Mouse (Mus musculus) erythroblast, embryonic 14.5 days (primary cell): ENCODE data around the gene Gm45713. TPM values are rescaled to one million over a fixed set of nuclear protein-coding genes. Genes with fewer than 3 reads are reported as not detected.

Experiments used
- H3K27me3 ChIP-seq: 2 replicates; pipeline ENCODE4 v1.6.1; 2012; ENCODE audit warnings: inconsistent platforms; ENCODE audit not compliant: control insufficient read depth
- H3K36me3 ChIP-seq: 2 replicates; pipeline ENCODE4 v1.6.1; 2012; ENCODE audit warnings: mild to moderate bottlenecking, inconsistent platforms; ENCODE audit not compliant: control insufficient read depth
- H3K4me1 ChIP-seq: 2 replicates; pipeline ENCODE4 v1.6.1; 2012; ENCODE audit warnings: inconsistent platforms; ENCODE audit not compliant: control insufficient read depth
- H3K4me3 ChIP-seq: replicated peaks from 2 replicates; pipeline ENCODE3; 2012; ENCODE audit warnings: moderate library complexity, mild to moderate bottlenecking, inconsistent platforms
- H3K9me3 ChIP-seq: 2 replicates; pipeline ENCODE4 v1.6.1; 2012; ENCODE audit warnings: low read length, inconsistent platforms, mixed read lengths; ENCODE audit not compliant: control insufficient read depth
- GATA1 ChIP-seq: IDR thresholded peaks from 2 replicates; pipeline ENCODE4 v1.6.1; 2012; ENCODE audit warnings: low read length, inconsistent platforms, mixed read lengths
- TAL1 ChIP-seq: IDR thresholded peaks from 3 replicates; pipeline ENCODE4 v1.6.1; 2012; ENCODE audit warnings: low read length, inconsistent platforms, mixed read lengths
- polyA plus RNA-seq: library from polyadenylated mRNA; stranded (reverse); fragments of >175 nt; gene quantifications from 2 replicates; pipeline ENCODE4 v1.2.3, GENCODE M21; 2012

Gm45713 gene
- polyA plus RNA-seq, 1 experiment, result not detected

- Histone ChIP-seq H3K9me3 (no peaks in the 10 kb centered on the region), H3K4me3 (no peak overlapping the region), H3K36me3 (peaks cover 36% of the 10 kb centered on the region), H3K27me3 (no peaks in the 10 kb centered on the region), H3K4me1 (peaks cover 22% of the 10 kb centered on the region)
- TF ChIP-seq TAL1 (no peak), GATA1 (no peak)
These were observed 14.3 kb upstream of the Gm45713 start for GRCm38 (mm10) chr7:45150321-45150720.

GRCm38 (mm10) chr7:45149545-45149944 lies 13.5 kb upstream of the Gm45713 start:
- Histone ChIP-seq H3K27me3 (no peaks in the 10 kb centered on the region), H3K4me1 (peaks cover 15% of the 10 kb centered on the region), H3K4me3 (no peak overlapping the region), H3K9me3 (no peaks in the 10 kb centered on the region), H3K36me3 (peaks cover 41% of the 10 kb centered on the region)
- TF ChIP-seq GATA1 (no peak), TAL1 (no peak)

- Histone ChIP-seq H3K4me3 (no peak overlapping the region), H3K4me1 (peaks cover 12% of the 10 kb centered on the region), H3K27me3 (no peaks in the 10 kb centered on the region), H3K9me3 (no peaks in the 10 kb centered on the region), H3K36me3 (peaks cover 50% of the 10 kb centered on the region)
- no peak for TF ChIP-seq TAL1
These were observed 12.6 kb upstream of the Gm45713 start for GRCm38 (mm10) chr7:45148534-45149098.

GRCm38 (mm10) chr7:45147899-45148298 lies 11.9 kb upstream of the Gm45713 start:
- no peaks in the 10 kb centered on the region for H3K9me3 ChIP-seq
- peaks cover 7% of the 10 kb centered on the region for H3K4me1 ChIP-seq
- TF ChIP-seq GATA1 (no peak), TAL1 (no peak)
- H3K27me3 ChIP-seq, result no peaks in the 10 kb centered on the region
- peaks cover 57% of the 10 kb centered on the region for H3K36me3 ChIP-seq
- H3K4me3 ChIP-seq, result no peak overlapping the region

GRCm38 (mm10) chr7:45147267-45147666 lies 11.2 kb upstream of the Gm45713 start:
- no peaks in the 10 kb centered on the region for H3K9me3 ChIP-seq
- no peak for TF ChIP-seq TAL1
- no peak for TF ChIP-seq GATA1
- H3K4me1 ChIP-seq, result peaks cover 7% of the 10 kb centered on the region
- peaks cover 63% of the 10 kb centered on the region for H3K36me3 ChIP-seq
- H3K4me3 ChIP-seq, result no peak overlapping the region
- no peaks in the 10 kb centered on the region for H3K27me3 ChIP-seq

GRCm38 (mm10) chr7:45145460-45145859 lies 9.4 kb upstream of the Gm45713 start:
- no peak overlapping the region for H3K4me3 ChIP-seq
- peaks cover under 1% of the 10 kb centered on the region for H3K4me1 ChIP-seq
- TF ChIP-seq TAL1, result no peak
- TF ChIP-seq GATA1, result no peak
- peaks cover 72% of the 10 kb centered on the region for H3K36me3 ChIP-seq
- no peaks in the 10 kb centered on the region for H3K27me3 ChIP-seq
- H3K9me3 ChIP-seq, result no peaks in the 10 kb centered on the region

- peaks cover 72% of the 10 kb centered on the region for H3K36me3 ChIP-seq
These were observed 8.5 kb upstream of the Gm45713 start for GRCm38 (mm10) chr7:45144368-45145174.

GRCm38 (mm10) chr7:45141914-45142313 lies 5.9 kb upstream of the Gm45713 start:
- no peak for TF ChIP-seq TAL1
- TF ChIP-seq GATA1, result no peak
- Histone ChIP-seq H3K36me3 (peaks cover 54% of the 10 kb centered on the region), H3K4me3 (no peak overlapping the region), H3K9me3 (no peaks in the 10 kb centered on the region), H3K4me1 (peaks cover 27% of the 10 kb centered on the region), H3K27me3 (no peaks in the 10 kb centered on the region)

More at GRCm38 (mm10) chr7:45144368-45145174, 8.5 kb upstream of the Gm45713 start:
- no peak overlapping the region for H3K4me3 ChIP-seq
- no peaks in the 10 kb centered on the region for H3K9me3 ChIP-seq
- TF ChIP-seq GATA1 (no peak), TAL1 (no peak)
- no peaks in the 10 kb centered on the region for H3K27me3 ChIP-seq
- peaks cover 3% of the 10 kb centered on the region for H3K4me1 ChIP-seq

- Histone ChIP-seq H3K4me1 (peaks cover 33% of the 10 kb centered on the region), H3K36me3 (peaks cover 48% of the 10 kb centered on the region), H3K4me3 (no peak overlapping the region), H3K9me3 (no peaks in the 10 kb centered on the region), H3K27me3 (no peaks in the 10 kb centered on the region)
- TF ChIP-seq GATA1 (no peak), TAL1 (no peak)
These were observed 5.3 kb upstream of the Gm45713 start for GRCm38 (mm10) chr7:45141319-45141718.
